In the genomic region with DNA sequence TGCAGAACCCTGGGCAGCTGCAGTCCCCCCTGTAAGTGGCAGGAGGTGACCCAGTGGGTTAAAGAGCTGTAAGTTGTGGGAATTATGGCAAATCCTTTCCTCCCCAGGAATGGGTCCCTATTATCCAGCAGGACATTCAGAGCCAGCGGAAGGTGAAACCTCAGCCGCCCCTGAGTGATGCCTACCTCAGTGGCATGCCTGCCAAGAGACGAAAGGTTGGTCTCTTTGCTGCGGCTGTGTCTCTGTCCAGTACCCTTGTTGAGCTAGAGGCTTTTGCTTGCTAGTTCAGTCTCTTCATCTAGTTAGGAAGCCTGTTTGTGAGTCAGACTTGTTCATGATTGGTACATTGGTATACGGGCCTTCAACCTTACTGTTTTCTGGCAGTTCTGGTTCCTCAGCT, we compare ENCODE assay signal across 21 mouse cellular contexts. TPM values are rescaled to one million over a fixed set of nuclear protein-coding genes. Genes with fewer than 3 reads are reported as not detected.
"Had no signal": no experiment of that assay in that cellular context is flagged by ENCODE, and none has a peak within 500 bp of the region (broad histone marks: within the 10 kb centered on the region; RNA-seq: fewer than 3 reads in every experiment).

No protein-coding gene starts in this region.

- H3K27me3 ChIP-seq: liver, embryonic 15.5 days; lung, embryonic 15.5 days; megakaryocyte, embryonic 14.5 days; midbrain, embryonic 15.5 days; neural tube, embryonic 13.5 days had no signal

- H3K4me3 ChIP-seq: left cerebral cortex, adult 2 months; liver, embryonic 15.5 days; lung, embryonic 15.5 days; megakaryocyte, embryonic 14.5 days; midbrain, embryonic 15.5 days; neural tube, embryonic 13.5 days had no signal

- H3K9ac ChIP-seq: liver, embryonic 15.5 days; lung, embryonic 15.5 days; midbrain, embryonic 15.5 days; neural tube, embryonic 13.5 days had no signal

- DNase-seq: kidney, postnatal 10 days; kidney, postnatal 36 days; layer of hippocampus, postnatal 36 days; lung, adult 18-20 months; lung, postnatal 10 days; lung, postnatal 36 days; right cerebral cortex, postnatal 25 days; spleen, adult 18-20 months; thymus, adult 2 months; thymus, postnatal 14 days; thymus, postnatal 4 days had no signal

- H3K4me1 ChIP-seq: liver, embryonic 15.5 days; lung, embryonic 15.5 days; megakaryocyte, embryonic 14.5 days; midbrain, embryonic 10.5 days; midbrain, embryonic 15.5 days; neural tube, embryonic 13.5 days had no signal

- H3K9me3 ChIP-seq: liver, embryonic 15.5 days; lung, embryonic 15.5 days; midbrain, embryonic 15.5 days; neural tube, embryonic 13.5 days had no signal

- H3K4me2 ChIP-seq: liver, embryonic 15.5 days; lung, embryonic 15.5 days; midbrain, embryonic 15.5 days; neural tube, embryonic 13.5 days had no signal

- H3K27ac ChIP-seq: left cerebral cortex, adult 2 months; liver, embryonic 15.5 days; lung, embryonic 15.5 days had no signal

- ATAC-seq: midbrain, embryonic 15.5 days had no signal

RNA-seq across cellular contexts. Expression of a gene that starts 14.3 kb away (rescaled TPM):
- total RNA-seq: layer of hippocampus, adult 8-10 months; layer of hippocampus, postnatal 10 days; layer of hippocampus, postnatal 36 days; left cerebral cortex, adult 2 months; left cerebral cortex, postnatal 36 days had no signal
